Mouse (Mus musculus): ENCODE measurements around the gene Ahcyl1. TPM values are rescaled to one million over a fixed set of nuclear protein-coding genes. Genes with fewer than 3 reads are reported as not detected.

Gene Ahcyl1
- total RNA-seq, 2 experiments from 2014 or later, result 304 to 313 TPM

- intact Hi-C loops (cut with DNase I), result no loop called here
- no peak for DNase-seq (ENCODE audit: low spot score in 2 of 2)
These were observed 10.9 kb upstream of the Ahcyl1 start for GRCm38 (mm10) chr3:107707239-107707638.

- DNase-seq (ENCODE audit: low spot score in 2 of 2), result no peak
- intact Hi-C loops (cut with DNase I), result no loop called here
These were observed 9.8 kb upstream of the Ahcyl1 start for GRCm38 (mm10) chr3:107706164-107706563.

GRCm38 (mm10) chr3:107704371-107704705, 8.0 kb upstream of the Ahcyl1 start:
- intact Hi-C loops (cut with DNase I), result no loop called here
- DNase-seq (ENCODE audit: low spot score in 2 of 2), result no peak

GRCm38 (mm10) chr3:107703675-107704370, 7.5 kb upstream of the Ahcyl1 start:
- intact Hi-C loops (cut with DNase I), result no loop called here
- no peak for DNase-seq (ENCODE audit: low spot score in 2 of 2)

GRCm38 (mm10) chr3:107701767-107702394, 5.5 kb upstream of the Ahcyl1 start:
- intact Hi-C loops (cut with DNase I), result no loop called here
- no peak for DNase-seq (ENCODE audit: low spot score in 2 of 2)

GRCm38 (mm10) chr3:107700625-107701024, 4.3 kb upstream of the Ahcyl1 start:
- intact Hi-C loops (cut with DNase I), result no loop called here
- DNase-seq (ENCODE audit: low spot score in 2 of 2), result no peak

- no peak for DNase-seq (ENCODE audit: low spot score in 2 of 2)
- intact Hi-C loops (cut with DNase I), result loop anchor here (1.0 to 5.0 kb wide), 4 partner anchors 55 to 375 kb away; no protein-coding TSS in a partner anchor
These were observed 550 bp upstream of the Ahcyl1 start for GRCm38 (mm10) chr3:107696910-107697309.

- intact Hi-C loops (cut with DNase I), result loop anchor here (5.0 kb wide), 3 partner anchors 57 to 377 kb away; no protein-coding TSS in a partner anchor
These were observed 977 bp downstream of the Ahcyl1 start for GRCm38 (mm10) chr3:107695219-107695947.

GRCm38 (mm10) chr3:107694256-107694900, 2.0 kb downstream of the Ahcyl1 start:
- intact Hi-C loops (cut with DNase I), result no loop called here
- no peak for DNase-seq (ENCODE audit: low spot score in 2 of 2)

More at GRCm38 (mm10) chr3:107695219-107695947, 977 bp downstream of the Ahcyl1 start:
- no peak for DNase-seq (ENCODE audit: low spot score in 2 of 2)

GRCm38 (mm10) chr3:107690366-107690765, 6.0 kb downstream of the Ahcyl1 start:
- intact Hi-C loops (cut with DNase I), result no loop called here
- peak in 1 of 2 experiments; percentile 45 for DNase-seq (ENCODE audit: low spot score in 2 of 2)

GRCm38 (mm10) chr3:107689245-107689644, 7.1 kb downstream of the Ahcyl1 start:
- no peak for DNase-seq (ENCODE audit: low spot score in 2 of 2)
- intact Hi-C loops (cut with DNase I), result loop anchor here (5.0 kb wide), 1 partner anchor 57 kb away; the partner anchor contains the start of genes Gm10961 and Strip1

- DNase-seq (ENCODE audit: low spot score in 2 of 2), result no peak
- intact Hi-C loops (cut with DNase I), result loop anchor here (5.0 kb wide), 1 partner anchor 56 kb away; the partner anchor contains the start of genes Gm10961 and Strip1
These were observed 8.1 kb downstream of the Ahcyl1 start for GRCm38 (mm10) chr3:107688236-107688635.

- intact Hi-C loops (cut with DNase I), result loop anchor here (5.0 kb wide), 1 partner anchor 54 kb away; the partner anchor contains the start of genes Gm10961 and Strip1
- no peak for DNase-seq (ENCODE audit: low spot score in 2 of 2)
These were observed 9.9 kb downstream of the Ahcyl1 start for GRCm38 (mm10) chr3:107686276-107686977.

GRCm38 (mm10) chr3:107685652-107686051, 10.7 kb downstream of the Ahcyl1 start:
- no peak for DNase-seq (ENCODE audit: low spot score in 2 of 2)
- intact Hi-C loops (cut with DNase I), result loop anchor here (5.0 kb wide), 1 partner anchor 53 kb away; the partner anchor contains the start of genes Gm10961 and Strip1

GRCm38 (mm10) chr3:107683587-107683986, 12.8 kb downstream of the Ahcyl1 start:
- intact Hi-C loops (cut with DNase I), result no loop called here
- no peak for DNase-seq (ENCODE audit: low spot score in 2 of 2)

GRCm38 (mm10) chr3:107680790-107681576, 15.4 kb downstream of the Ahcyl1 start:
- intact Hi-C loops (cut with DNase I), result no loop called here
- DNase-seq (ENCODE audit: low spot score in 2 of 2), result peak; percentile 72 to 86

- intact Hi-C loops (cut with DNase I), result no loop called here
- DNase-seq (ENCODE audit: low spot score in 2 of 2), result no peak
These were observed 24.9 kb downstream of the Ahcyl1 start for GRCm38 (mm10) chr3:107671509-107671908.

GRCm38 (mm10) chr3:107670500-107670899, 25.9 kb downstream of the Ahcyl1 start:
- DNase-seq (ENCODE audit: low spot score in 2 of 2), result no peak
- intact Hi-C loops (cut with DNase I), result no loop called here
